Mouse (Mus musculus) lung, postnatal 25 days (tissue): ENCODE measurements at regions not wholly inside any gene's neighbourhood (a gene's known extent, or its start where the extent isn't known, plus 50 kb on each side); places are given as distances from the start of the nearest gene placed in this dataset.
A peak's percentile ranks its signal among the peaks of the same experiment; 100 is the strongest.

Experiments
- DNase-seq: peaks from one replicate; pipeline ENCODE4 v3.0.0; 2022; ENCODE audit warnings: low spot score

DNA sequence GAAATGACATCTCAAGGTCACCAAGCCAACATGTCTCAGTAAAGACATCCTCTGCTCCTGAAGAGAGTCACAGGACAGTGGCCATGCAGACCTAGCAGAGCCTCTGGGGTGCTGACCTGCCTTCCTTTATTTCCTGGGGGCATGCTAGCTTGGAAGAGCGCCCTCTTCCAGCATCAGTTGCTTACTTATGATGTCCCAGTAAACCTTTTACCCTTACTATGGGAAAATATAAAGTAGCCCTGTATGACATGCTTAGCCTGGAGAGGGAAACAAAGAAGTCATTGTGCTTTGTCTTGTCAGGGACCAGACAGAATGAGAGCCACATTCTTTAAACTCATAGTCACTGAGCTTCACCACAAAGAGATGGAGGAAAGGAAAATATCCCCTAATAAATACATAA lies 82.9 kb downstream of the Postn start:
- DNase-seq = no peak

DNA sequence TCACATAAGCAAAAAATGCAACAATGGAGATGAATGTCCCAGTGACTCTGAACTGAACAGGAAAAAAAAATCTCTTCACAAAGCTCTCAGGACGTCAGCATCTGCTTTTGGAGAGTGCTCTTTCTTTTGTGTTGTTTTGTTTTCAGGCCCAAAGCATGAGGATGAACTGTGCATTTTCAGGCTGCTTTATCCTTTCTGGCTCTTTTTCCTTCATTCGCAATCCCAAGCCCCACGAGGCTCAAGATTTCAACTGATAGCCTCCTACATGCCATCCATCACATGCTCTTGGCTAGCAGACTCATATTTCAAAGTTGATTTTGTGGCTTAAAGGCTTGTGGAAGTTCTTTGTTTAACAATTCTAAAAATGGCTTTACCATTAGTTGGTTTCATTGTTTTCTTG lies 86.0 kb downstream of the Postn start:
- no peak for DNase-seq

DNA sequence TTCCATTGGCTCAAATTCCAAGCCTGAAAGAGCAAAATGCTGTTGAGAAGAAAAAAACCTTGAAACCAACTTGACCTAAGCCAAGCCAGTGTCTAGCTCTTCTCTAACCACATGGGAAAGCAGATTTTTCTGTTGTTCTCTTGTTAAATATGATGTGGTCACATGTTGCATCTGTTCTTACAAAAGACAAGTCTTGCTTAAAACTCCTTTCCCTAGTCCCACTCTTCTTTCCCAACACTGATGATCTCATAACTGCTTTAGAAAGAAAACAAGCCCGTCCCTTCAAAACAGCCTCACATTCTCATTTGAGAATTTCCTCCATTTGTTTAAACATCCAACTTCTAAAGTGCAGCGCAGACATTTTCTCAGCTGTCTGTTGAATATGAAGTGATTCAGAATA lies 96.5 kb downstream of the Postn start:
- no peak for DNase-seq

DNA sequence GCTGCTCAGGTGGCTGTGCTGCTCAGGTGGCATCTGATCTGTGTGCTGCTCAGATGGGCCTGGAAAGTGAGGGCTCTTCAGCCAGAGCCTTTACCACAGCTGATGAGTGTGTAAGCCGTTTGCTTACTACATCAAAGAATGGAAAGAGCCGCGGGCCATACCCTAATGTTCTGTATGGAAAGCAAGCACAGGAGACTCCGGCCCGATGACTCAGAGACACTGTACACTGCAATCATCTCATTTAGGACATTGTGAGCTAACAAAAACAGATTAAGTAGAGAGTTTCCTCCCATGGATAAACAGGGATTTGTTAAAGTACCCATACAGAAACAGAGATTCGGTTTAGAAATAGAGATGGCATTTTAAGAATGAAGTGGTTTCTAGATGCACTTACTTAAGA lies 100.5 kb downstream of the Postn start:
- DNase-seq = no peak

DNA sequence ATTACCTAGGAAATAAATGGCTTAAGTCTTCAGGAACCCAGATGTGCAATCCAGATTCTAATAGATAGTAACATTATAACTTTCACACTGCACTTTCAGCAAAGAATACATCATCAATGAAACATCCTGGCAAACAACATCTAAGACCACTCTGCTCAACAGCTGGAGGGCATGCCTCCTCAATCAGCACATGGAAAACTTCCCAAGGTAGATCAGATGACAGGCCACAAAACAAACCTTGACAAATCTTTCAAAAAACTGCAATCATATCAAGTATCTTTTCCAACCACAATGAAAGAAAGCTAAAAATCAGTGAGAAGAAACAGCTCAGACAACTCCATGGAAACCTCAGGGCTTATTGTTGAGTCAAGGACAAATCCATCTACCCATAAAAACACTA lies 105.2 kb downstream of the Postn start:
- no peak for DNase-seq

DNA sequence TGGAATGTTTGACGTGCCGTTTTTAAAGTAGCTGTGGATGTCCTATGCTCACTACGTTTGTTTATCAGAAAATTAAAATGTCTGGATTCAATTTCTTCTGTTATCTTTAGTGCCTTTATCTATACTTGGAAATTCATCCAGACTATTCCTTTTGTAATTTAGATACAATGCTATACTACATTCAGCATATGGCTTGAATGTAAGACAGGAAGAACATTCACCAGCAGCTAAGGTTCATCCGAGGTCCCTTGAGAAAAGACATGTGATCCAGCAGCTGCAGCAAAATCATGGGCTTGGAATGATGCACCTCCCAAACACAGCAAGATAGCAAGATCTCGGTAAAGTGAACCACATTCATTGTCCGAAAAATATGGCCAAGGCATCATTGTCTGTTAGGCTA lies 113.3 kb downstream of the Postn start:
- DNase-seq = no peak

DNA sequence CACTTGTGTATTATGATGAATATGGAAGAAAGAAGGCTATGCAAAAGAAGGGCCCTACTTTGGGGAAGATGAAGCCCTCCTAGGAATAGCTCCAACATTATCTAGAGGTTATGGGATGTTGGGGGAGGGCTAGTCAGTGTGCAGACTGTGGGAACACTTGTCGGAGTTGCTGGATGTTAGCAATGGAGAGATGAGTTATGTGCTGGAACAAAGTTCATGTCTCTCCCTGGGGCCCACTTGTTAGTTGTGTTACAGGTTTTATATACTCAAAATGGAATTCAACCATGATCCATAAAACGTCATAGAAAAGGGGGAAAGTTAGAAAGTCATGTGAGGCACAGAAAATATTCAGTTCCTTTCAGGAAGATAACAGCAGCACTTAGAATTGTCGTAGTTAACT lies 115.0 kb downstream of the Postn start:
- DNase-seq = no peak

DNA sequence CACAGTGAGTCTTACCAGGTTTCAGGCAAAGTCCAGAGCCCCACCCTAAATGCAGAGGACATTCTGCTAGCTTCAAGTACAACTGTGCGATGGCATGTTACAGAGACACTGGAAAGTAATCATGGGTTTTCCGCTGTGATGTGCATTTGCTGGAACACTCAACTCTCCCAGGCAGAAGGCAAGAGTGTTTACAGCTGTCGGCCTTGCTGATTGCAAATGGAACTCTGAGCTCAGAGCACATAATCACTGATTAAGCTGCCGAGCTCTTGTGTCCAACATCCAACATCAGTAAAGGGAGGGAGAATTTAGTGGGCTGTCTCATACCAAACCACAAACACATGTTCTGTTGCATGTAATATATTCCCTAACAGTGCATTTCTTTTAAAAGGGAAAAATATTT lies 117.1 kb downstream of the Postn start:
- peak; percentile 2 for DNase-seq

DNA sequence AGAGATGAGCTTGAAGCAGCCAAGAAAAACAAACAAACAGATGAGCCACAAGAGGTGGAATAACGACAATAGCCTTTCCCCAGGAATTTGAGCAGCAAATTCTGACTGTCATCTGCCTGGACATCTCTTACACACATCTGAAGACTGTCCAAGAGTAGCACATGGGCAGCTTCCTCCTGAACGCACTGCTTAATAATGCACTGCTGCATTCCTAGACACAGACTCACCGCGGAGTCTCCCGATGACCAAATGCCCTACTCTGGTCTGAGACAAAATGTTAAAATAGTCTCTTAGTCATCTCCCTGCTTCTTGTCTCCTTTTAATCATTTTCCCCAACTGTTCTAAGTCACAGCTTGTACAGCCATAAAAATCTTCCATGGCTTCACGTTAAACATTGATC lies 119.3 kb downstream of the Postn start:
- DNase-seq = no peak

DNA sequence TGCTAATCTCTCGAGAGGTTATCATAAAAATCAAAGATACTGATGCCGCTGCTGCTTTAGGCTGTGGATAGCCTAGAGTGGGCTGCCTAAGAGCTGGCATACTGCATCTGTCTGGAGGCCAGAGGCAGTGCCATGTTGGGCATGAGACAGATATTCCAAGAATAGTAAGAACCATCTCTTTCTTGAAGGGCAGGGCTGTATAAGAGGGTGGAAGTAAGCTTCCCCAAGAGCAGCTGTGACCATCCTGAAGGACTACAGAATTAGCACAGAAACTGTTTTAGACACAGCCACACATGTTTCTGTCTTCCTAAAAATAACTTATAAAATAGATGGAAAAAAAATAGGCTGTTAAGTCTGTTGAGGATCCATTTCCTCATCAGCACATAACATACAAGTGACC lies 126.4 kb downstream of the Postn start:
- DNase-seq = no peak

DNA sequence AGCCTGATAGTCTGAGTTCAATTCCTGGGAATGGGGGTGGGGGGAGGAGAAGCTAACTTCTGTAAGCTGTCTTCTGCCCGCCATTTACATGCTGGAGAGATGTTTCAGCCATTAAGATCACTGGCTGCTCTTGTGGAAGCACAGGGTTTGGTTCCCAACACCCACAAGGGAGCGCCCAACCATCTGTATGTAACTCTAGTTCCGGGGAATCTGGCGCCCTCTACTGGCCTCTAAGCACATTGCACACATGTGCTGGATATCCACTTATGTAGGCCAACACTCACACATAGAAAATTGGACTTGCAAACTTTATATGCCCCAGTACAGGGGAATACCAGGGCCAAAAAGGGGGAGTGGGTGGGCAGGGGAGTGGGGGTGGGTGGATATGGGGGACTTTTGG lies 126.9 kb downstream of the Postn start:
- DNase-seq = no peak

DNA sequence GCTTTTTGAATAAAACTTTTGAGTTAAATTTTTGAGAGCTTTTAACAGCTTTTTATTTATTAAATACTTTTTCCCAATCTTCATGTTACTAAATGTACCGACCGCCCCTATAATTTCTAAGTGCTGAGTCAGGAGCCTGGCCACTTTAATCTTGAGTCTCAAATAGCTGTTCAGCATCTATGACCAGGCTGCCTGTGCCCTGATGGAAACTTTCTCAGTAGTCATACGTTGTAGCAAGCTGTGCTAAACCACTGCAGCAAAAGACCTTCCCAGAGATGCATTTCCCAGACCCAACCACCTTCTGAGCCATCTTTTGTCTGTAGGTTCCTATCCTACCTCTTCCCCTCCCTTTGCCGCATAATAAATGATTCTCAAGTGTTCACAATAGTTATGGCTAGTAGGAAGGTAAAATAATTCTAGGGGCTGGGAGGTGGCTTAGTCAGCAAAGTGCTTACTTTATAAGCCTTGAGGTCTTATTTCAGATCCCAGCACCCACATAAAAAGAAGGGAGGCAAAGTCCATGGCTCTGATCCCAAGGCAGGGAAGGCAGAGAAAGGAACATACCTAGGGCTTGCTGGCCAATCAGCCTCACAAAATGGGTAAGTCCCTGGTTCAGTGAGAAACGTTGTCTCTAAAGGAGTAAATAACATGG lies 129.5 kb downstream of the Postn start:
- no peak for DNase-seq

DNA sequence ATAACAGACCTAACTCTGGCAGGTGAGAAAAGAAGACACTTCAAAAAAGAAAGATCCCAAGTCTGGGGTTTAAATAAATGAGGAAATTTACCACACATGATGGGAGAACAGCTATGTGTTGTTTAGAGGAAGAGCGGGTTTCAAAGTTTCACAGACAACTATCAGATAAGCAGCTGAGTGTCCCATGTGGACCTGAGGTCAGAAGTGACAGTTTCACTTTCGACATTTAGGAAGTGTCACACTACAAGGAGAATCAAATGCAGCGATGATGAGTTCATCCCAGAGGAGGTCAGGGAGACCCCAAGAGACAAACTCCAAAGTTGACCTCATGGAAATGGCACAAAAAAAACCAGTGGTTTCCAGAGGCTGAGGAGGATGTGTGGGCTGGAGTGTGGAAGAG lies 132.7 kb downstream of the Postn start:
- DNase-seq = no peak

DNA sequence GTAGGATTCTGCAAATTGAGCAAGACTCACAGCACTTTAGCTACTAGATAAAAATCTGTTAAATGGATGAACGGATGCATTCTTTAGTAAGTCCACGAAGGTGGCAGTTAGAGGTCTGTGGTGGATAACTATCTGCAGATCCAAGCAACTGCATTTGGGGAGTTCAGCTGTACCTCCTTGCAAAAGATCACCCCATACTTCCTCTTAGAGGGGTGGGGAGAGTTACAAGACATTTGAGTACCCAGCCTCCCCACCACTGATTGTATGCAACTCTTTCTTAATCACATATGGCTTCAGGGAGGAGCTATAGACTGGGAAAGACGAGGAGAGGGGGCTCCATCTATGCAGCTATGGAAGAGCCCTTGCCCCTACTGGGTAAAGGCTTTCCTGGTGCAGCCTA lies 144.1 kb downstream of the Postn start:
- no peak for DNase-seq

DNA sequence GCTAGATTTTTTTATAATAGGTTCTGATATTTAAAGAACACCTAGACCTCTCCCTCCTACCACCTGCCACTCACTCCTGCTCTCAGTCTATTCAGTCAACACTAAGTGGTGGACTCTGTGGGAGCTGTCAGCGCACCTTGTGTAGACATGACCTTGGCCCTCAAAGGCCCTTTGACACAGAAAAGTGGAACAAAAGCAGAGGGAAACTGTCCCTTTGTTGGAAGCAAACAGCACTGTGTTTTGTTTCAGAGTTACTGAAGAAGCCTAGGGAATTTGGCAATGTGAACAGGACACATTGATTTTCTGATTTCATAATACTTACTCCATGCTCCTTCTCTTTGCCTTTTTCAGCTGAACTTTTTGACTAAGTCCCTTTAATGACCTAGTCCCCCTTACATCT lies 146.7 kb downstream of the Postn start:
- no peak for DNase-seq

DNA sequence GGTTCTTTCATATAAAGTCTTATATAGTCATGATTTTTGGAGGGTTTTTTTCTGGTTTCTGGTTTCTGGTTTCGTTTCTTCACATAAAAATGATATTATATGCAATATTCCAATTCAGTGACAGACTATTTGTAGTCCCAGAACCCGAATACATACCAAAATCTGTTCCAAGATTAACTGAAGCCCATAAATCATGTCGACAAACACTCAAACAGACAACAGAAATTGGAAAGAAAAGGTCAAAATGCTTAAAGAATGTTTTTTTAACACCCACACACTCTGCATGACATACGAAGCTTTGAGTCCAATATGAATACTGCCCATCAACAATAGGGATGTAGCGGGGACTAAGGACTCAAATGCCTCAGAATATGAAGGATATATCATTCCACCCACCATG lies 148.0 kb downstream of the Postn start:
- DNase-seq = no peak

DNA sequence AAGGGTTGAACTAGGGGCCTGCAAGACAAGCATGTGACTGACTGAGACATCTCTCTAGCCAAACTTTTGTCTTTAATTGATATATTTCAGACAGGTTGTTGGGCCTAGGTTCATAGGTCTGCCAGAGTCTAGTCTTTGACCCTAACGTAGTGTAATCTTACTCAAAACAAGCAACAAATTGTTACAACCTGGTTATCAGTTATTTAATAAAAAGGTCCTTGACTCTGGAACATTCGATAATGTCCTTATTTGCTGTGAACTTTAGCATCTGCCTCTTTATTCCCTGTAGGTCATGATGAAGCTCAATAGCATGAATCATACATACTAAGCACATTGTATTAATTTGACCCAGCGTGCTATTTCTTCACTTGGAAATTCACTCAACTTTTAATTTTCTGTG lies 156.3 kb downstream of the Postn start:
- no peak for DNase-seq

DNA sequence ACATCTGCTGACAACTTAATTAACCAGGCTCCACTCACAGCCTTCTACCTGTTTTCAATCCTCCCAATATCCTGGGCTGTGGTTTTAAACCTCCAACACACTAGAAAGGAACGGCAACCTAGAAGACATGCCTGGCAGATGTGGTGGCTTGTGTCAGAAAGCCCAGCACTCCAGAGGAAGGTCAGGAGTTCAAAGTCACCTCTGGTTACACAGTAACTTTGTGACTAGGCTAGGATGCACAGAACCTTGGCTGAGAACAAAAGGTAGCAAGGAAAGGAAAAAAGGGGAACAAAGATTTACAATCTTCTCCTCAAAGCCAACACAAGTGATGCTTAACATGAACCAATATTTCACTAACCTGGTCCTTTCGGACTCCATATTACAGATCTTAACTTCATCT lies 161.8 kb downstream of the Postn start:
- DNase-seq = no peak

DNA sequence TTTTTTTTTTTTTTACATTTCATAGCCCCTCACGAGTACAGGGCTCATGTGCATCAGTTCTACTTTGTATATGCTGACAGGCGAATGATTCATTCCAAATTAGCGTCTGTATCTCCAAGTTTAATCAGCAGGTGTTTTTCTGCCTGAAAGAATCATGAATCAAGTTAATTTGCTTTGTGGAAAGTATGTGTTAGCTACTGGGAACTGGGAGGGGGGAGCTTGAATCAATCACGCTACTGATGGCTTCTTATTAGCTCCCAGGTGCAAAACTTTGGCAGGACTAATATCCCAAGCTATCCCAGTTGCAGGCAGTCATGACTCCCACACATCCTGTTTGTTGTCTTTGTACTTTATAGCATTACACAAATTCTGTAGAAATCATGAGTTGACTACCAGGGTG lies 165.7 kb downstream of the Postn start:
- DNase-seq = no peak

DNA sequence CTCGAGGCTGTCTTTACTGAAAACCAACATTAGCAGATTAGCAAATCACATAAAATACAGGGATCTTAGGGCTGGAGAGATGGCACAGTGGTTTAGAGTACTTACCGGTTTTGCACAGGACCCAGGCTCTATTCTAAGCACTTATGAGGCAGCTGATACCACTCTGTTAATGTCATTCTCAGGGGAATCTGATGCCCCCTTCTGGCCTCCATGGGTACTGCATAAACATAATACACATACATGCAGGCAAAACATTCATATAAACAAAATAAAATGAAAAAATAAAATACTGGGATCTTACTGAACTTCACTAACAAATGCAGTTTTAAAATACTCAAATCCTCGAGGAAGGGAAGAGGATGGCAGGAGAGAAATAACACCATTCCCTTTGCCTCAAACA lies 164.3 kb upstream of the Supt20 start:
- no peak for DNase-seq

DNA sequence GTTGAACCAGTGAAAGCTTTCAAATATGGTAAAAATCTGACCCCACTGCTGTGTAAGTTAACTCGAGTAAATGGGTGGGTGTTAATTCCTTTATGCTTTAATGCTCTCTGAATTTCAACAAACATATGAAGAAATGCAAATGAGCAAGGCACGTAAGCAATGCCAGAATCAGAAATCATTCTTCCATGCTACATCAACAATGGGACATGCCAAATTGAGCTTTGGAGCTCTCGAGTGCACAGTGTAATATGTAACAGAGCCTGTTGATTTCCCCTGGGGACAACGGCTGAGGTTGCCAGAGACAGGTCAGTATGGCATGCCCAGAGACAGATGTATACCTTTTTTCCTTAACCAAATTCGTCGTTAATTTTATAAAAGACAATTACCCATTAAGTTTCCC lies 162.4 kb upstream of the Supt20 start:
- DNase-seq = no peak

DNA sequence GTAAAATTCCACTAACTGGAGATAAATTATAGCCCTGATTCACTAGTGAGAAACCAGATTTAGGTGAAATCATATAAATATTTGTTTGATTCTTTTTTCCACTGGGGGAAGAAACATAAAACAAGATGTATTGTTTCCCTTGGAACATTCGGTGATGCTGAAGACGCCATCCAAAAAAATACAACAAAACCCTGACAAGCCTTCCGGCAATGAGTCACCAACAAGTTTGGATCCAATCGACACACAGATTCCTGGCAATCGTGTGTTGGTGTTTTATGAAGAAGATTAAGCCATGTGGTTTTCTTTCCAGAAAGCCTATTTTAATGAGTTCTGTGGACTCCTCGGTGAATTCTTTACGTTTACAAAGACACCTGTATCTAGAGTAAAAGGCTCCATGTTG lies 157.2 kb upstream of the Supt20 start:
- DNase-seq = no peak

DNA sequence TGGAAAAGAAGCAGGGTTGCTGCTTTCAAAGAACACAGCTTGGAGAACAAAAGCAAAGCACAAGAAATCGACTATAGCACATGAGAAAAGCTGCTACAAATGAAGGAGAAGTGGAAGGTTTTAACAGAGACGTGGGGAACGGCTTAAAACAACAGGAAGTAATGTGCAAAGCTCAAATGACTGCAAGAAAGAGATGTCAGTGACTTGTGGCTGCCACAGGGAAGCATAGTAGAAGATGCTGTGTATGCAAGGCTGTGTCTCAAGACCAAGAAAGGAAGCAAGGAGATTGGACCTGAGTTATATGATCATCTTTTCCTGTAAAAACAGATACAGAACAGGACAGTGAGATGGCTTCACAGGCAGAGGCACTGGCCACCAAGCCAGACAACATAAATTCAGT lies 154.6 kb upstream of the Supt20 start:
- DNase-seq = no peak

DNA sequence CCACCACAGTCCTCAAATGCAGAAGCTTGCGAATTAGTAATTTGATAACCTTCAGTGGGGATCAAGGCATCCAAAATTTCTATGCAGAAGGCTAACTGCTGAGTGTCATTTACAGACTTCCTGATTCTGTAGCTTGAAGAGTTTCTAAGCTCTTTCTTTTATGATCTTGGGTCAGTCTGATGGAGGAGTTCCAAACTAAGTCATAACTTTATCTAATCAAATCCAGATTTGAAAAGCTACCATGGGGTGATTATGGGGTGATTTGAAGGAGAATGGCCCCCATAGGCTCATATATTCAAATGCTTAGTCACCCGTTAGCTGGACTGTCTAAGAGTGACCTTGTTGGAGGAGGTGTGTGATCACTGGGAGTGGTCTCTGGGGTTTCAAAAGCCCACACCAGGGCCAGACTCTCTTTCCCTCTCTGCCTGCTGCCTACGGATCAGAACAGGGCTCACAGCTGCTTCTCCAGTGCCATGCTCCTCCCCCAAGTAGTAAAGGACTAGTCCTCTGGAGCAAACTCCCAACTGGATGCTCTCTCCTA lies 152.0 kb upstream of the Supt20 start:
- no peak for DNase-seq

DNA sequence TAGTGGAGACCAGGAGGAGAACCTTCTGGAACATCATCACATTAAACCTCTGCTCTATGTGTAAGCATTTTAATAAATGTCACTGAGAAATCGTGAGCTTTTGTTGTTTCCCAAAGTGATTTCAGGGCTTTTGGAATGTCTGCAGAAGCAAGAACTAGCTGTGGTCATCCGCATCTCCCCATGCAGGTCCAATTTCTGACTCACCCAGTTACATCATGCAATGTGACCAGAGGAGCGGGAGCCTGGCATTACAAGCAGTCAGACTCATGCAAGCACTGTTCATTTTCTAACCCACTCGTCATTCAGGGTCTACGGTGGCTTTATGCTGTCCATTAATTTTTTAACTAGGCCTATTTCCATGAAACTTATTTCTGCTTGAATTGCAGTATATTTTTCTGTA lies 151.2 kb upstream of the Supt20 start:
- DNase-seq = no peak
